Mouse (Mus musculus): ENCODE measurements around the gene Stxbp5.

Gene Stxbp5

DNA sequence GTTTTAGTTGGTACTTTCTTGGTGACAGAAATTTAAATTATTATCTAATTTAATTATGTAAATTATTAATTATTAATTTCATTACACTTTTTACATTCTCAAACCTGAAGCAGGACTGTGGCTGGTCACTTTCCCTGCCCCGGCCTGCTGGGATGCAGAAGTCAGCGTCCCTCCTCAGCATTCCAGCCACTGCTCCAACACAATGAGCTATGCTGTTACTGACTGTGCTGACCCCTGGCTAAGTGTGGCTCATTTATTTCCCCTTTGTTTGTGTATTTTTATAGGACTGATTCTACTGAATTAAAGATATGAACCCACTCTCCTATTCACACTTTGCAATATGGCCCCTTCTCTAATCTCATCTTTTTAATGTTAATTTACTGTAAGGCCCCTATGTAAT is 43.0 kb downstream of the Stxbp5 start:
- no peak for DNase-seq (ENCODE audit: low read depth)

DNA sequence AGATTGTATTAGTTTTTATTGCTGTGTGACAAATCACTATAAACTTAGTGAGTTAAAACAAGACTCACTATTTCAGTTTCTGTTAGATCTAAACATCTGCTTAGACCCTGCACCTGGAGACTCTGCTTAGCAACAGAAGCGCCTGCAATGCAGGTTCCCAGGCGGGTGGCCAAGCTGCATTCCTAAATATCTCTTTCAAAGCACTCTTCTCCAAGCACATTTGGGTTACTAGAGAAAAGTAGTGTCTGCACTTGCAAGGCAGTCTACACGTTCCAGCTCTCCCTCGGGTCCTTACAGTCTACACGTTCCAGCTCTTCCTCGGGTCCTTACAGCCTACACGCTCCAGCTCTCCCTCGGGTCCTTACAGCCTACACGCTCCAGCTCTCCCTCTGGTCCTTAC is 44.1 kb downstream of the Stxbp5 start:
- DNase-seq (ENCODE audit: low read depth) = no peak

DNA sequence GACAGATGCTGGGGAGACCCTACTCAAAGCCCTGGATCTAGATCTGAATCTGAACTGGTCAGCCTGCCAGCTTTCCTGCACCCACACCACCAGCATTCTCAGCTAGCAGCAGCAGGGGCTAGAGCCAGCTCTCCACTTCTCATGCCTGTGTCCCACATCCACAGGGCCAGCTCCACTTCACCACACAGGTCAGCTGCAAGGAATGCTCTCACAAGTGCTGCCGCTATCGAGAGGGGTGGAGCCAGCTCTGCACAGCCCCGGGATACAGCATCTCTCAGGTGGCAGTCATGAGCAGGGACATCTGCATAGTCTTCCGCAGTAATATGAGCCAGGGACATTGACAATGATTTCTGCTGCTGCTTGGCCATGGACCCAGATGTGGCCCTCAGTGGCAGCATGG is 54.5 kb downstream of the Stxbp5 start:
- no peak for DNase-seq (ENCODE audit: low read depth)

DNA sequence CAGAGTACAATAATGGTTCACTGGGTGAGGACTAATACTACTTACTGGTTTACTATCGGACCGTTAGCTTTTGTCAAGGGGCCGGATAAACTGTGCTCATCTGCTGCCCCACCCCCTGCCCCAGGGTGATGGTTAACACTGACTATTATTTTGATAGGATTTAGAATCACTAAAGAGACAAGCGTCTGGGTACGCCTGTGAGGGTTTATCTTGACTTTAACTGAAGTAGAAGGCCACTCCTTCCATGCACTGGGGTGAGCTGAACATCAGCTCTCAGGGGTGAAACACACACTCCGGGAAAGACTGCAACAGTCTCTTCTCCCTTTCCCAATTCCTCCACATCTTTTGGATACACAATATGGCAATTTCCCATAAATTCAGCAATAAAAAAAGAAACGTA is 61.5 kb downstream of the Stxbp5 start:
- DNase-seq (ENCODE audit: low read depth) = no peak

DNA sequence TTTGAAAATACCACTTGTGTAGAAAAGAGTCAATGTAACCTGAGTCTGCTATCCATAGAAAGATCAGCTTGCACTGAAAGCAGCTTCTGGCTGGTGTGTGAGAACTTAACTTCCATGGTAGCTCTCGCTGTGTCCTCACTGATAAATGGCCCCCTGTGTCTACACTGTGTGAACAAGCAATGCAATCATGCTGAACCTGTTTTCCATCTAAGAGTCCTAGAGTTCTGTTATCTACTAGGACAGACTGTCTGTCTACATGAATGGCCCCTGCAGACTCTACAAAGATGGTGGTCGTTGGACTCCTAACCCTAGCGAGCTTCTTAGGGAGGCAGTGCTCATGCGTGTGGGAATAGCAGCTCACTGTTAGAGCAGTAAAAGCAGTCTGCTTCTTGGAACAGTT is 65.9 kb downstream of the Stxbp5 start:
- DNase-seq (ENCODE audit: low read depth) = no peak

DNA sequence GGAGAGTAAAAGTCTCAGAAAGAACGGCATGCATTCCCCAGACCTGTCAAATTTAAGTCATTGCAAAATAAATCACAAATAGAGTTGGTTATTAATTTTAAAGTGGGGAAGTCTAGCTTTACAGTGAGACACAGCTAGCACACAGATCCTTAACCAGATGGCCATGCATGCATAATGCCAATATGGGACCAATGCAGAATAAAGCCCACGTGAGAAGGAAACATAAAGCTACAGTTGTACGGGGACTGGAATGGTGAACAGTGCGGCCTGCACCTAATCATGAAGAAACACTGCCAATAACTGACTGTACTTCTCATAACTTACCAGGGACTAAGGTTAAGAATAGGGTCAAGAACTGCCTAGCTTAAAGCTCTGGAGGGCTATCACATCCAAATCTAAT is 67.9 kb downstream of the Stxbp5 start:
- DNase-seq (ENCODE audit: low read depth) = no peak

DNA sequence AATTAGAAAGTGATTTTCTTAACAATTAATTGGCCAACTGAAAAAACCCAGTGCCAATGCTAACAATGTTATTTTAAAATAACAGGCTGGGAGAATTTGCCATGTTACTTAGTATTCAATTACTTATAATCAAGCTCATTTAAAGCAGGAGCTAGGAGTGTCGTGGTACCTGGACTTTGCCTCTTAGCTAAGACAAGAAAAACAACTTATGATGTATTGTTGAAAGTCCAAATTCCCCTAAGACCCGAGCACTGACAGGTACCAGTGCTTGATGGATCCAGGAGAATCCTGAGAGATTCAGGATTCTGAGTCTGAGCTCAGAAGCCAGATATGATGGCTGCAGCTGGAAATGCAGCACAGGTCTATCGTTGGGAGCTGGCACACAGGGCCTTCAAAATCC is 71.1 kb downstream of the Stxbp5 start:
- DNase-seq (ENCODE audit: low read depth) = no peak

DNA sequence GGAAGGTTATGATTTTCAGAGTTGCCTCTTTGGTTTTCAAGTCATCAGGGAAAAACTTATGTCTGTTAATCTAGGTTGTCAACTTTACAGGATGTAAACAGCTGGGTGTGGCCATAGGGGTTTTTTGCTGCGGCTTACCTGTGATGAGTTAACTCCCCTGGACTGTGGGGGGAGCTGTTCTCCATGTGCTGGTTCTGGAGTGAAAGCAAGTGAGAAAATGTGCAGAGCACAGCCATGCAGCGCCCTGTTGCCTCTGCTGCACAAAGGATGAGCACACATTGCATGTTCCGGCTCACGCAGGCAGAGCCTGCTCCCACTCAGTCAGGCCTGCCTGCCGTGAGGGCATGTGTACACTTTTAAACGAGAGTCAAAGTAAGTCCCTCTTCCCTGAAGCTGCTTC is 79.6 kb downstream of the Stxbp5 start:
- no peak for DNase-seq (ENCODE audit: low read depth)

DNA sequence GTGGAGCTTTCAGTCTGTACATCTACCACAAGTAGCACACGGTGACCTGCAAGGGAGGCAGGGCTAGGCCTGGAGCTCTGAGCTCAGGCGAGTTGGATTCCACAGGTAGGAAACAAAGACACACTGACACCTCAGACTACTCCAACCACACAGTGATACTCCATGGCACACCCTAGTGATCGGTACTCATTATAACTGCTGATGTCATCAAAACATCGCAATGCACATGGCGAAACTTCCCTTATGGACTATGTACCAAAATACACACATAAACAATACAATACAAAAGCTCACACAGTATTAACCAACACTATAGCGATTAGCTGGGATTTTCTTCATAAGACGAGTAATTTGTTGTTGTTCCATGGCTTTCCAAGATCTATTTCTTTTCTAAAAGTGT is 82.3 kb downstream of the Stxbp5 start:
- DNase-seq (ENCODE audit: low read depth) = no peak

DNA sequence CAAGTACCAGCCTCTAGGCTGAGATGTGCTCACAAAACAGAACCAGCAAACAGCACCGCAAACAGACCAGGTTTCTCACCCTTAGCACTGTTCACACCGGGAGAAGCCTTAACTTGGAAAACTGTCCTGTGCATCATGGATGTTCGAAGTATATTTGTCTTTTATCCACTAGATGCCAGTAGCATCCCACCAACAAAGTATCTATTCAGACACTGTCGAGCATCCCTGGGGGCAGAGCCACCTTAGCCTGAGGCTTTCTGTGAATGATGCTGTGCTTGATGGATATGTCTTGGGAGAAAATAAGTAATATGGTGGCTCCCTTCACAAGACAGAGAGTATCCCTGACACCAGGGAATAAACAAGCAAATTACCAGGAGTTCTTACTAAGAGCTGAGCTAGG is 87.0 kb downstream of the Stxbp5 start:
- DNase-seq (ENCODE audit: low read depth) = no peak

DNA sequence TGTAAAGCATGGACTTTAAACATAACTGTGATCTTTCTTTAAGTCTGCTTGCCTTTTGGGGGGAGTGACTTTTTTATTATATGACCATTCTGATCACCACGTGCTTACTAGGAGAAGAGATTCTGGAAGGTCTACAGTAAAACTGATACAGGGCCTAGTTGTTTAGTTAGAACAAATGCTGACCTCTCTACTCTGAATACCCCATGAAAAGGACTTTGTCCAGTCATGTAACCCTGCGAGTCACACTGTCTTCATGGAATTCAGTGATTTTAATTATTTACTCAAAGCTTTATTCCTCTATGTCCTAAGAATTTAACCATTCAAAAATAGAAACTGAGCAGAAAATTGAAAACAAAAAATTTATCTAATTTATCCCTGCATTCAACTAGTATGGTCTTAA is 93.3 kb downstream of the Stxbp5 start:
- no peak for DNase-seq (ENCODE audit: low read depth)

DNA sequence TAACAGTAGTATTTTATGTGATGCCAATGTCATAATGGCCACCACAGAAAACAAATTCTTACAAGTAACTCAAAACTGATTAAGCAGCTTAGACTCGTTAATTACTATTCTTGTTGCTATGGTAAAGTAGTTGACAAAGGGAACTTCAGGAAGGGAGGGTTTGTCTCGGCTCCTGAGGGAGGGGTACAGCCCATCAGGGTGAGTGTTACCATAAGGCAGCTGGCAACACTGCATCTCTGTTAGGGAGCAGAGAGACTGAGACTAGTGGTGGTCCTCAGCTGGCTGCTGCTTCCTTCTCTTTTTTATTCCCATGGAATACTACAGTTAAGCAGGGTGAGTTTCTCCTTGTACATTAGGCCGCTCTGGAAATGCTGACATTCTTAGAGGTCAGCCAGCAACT is 95.5 kb downstream of the Stxbp5 start:
- no peak for DNase-seq (ENCODE audit: low read depth)

DNA sequence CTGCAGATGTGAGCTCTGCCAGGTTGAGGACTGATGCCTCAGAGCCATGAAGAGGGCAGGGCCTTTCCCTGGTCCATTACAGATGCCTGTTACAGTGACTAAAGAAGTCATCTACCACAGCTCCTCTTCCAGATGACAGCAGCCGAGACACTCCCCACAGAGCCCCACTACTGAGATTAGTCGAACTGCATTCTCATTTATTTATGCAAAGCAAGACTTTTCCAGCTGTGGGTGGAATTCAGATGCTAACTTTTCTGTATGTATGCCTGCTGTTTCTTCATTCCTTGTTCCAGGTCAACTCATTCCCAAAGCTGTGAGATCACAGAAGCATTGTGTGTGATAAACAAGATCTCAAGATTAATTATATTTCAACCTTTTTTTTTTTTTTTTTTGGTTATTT is 97.8 kb downstream of the Stxbp5 start:
- no peak for DNase-seq (ENCODE audit: low read depth)

DNA sequence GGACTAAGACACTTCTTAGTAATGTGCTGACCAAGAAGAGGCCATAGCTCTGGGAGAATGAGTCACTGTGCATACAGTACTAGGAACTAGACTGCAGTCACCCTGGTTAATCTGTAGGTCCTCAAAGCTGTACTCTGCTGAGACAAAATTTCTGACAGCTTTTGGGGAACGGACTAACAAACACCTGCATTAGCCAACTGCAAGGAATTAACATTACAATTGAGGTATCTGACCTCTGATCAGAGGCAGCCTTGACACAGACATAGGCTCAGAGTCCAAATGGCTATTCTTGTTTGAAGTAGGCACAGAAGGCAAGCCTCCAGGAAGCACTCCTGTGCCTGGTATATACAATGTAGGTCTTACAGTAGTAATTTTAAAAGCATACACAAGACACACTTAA is 99.3 kb downstream of the Stxbp5 start:
- no peak for DNase-seq (ENCODE audit: low read depth)

DNA sequence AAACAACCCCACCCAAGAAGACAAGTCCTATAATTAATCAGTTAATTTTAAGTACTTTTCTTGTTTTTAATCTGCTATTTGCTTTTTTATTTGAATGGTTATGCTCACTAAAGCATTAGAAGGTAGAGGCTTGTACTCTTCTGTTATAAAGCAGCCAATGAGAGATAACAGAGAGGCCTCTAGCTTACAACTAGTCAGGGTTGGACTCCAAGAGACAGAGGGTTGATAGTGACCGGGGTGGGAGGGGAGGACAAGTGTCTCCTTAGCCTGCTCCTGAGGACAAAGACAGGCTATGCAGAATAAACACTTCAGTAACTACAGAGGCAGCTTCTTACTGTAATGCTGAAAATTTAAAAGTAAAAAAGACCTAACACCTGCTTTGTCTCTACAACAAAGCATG is 101.8 kb downstream of the Stxbp5 start:
- no peak for DNase-seq (ENCODE audit: low read depth)

DNA sequence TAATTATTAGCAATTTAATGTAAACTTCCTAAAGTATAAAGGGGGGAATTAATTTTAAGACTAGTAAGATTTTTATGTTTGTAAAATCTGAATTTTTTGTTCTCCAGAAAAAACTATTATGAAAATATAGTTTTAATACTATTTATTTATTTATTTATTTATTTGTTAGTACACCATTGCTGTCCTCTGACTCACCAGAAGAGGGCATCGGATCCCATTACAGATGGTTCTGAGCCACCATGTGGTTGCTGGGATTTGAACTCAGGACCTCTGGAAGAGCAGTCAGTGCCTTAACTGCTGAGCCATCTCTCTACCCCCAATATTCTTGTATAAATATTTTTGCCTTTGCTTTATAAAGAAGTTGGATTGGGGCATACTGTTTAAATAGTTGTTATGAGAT is 104.5 kb downstream of the Stxbp5 start:
- DNase-seq (ENCODE audit: low read depth) = no peak

DNA sequence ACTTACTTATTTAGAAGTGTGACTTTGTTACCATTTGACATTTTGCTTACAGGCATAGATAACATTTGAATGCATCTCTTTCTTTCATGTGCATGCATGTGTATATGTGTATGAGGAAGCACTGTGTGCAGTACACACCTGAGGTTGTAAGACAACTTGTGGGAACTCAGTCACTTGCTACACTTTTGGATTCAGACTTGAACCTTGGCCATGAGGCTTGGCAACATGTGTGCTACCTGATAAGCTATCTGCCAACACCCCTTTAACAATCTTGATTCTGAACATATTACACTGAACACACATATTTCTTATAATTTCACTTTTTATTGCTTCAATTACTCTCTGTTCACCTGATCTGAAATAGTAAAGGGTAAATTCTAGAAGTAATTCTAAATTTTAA is 106.5 kb downstream of the Stxbp5 start:
- no peak for DNase-seq (ENCODE audit: low read depth)

DNA sequence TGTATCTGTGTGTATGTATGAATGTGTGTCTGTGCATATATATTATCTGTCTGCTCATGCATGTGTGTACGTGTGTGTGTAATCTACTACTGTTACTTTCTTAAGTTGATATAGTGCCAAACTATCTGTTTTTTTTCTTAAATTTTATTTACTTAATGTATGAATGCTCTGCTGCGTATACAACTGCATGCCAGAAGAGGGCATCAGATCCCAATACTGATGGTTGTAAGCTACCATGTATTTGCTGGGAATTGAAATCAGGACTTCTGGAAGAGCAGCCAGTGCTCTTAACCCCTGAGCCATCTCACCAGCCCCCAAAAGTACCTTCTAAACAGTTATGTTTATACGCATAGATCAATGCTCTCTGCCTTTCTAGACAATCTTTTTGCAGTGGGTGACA is 109.9 kb downstream of the Stxbp5 start:
- no peak for DNase-seq (ENCODE audit: low read depth)

DNA sequence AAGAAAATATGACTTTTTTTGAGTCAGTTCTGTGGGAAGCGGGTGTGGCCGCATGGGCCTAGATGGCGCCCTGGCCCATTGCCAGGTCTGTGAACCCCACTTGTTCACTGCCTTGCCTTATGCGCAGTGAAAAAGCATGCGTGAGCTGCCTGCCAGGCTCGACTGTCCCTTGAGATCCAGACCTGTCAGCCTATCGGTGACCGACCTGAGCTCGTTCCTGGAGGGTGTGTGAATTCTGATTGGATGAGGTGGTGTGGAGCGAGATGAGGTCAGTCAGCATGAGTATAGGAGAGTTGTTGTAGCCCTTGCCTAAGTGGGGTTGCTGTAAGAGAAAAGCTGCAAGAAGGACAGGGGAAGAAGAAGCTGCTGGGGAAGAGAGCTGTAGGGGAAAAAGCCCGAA is 114.4 kb downstream of the Stxbp5 start:
- no peak for DNase-seq (ENCODE audit: low read depth)

DNA sequence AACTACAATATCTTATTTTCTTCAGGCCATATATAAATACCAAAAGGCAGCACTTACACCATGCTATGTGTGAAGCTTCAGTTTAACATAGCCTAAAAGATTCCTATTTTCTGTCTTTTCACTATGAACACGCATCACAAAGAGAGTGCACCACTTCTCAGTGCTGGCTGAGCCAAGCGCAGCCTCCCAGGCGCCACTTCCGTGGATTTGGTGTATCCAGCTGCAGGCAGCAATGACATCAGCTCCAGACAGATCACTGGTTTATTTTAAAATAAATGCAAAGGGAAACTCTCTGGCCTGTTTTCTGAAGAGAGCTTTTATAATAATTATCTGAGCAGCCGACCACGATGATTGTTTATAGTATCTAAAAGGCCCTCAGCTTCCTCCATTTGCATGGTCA is 115.2 kb downstream of the Stxbp5 start:
- no peak for DNase-seq (ENCODE audit: low read depth)

DNA sequence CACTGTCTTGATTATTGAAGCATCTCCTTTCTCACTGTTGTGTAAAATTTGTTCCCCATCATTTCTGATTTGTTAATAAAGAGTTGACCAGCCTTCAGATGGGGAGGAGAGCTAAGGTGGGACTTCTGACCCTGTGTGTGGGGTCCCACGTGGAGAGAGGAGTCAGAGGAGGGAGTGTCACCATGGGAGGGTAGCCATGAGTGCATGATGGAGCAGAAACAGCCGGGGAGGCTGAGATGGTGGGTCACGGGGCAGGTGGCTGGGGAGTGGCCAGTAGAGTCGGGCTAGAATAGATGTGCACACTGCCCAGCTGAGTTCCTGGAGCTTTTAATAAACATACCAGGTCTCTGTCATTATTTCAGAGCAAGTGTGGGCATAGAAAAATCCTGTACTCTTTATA is 121.0 kb downstream of the Stxbp5 start:
- DNase-seq (ENCODE audit: low read depth) = no peak

DNA sequence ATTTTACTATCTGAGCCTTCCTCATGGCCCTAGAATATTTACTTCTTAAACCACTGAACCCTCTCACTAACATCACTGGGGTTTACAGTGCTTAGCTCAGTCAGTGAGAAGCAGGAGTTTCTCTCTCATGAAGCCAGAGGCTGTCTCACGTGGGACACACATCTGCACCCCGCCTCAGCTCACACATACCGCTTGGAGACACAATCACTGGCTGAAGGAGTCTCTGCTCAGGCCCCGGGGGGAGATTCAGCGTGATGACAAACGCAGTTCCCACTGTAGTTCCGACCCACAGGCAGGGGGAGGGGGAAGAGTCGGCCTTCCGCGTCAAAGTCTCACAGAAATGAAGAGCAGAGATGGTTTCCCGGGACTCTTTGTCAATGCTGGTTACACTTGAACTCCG is 130.6 kb downstream of the Stxbp5 start:
- DNase-seq (ENCODE audit: low read depth) = no peak

DNA sequence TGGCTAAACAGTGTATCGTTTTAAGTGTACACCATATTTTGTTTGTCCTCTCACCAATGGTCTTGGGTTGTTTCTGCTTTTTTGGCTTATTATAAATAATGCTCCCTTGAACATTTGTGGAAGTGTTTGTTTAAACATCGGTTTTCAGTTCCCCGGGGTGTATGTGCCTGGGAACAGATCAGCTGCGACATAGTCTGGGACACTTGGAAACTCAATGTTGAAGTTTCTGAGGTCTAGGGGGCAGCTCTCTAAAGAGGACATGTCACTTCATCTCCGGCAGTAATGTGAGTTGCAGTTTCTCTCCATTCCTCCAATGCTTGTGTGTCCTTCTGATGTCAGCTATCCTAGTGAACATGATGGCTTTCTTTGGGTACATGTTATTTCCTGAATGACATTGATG is 137.0 kb downstream of the Stxbp5 start:
- no peak for DNase-seq (ENCODE audit: low read depth)

DNA sequence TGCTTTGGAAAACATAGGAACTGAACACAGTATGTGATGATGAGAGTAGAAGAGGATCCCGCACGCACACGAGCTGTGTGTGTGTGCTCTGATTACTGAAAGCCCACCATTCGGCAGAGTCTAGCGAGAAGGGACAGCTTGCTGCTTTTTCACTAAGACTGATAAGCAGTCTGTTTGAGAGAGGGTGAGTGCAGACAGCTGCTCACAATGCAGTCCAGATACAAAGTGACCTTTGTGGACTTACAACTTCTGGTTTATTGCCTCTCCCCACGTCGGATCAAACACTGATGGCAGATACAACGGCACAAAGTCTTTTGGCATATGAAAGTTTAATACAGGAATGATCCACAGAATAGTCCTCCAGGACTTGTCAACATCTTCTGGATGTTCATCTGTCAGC is 140.6 kb downstream of the Stxbp5 start:
- DNase-seq (ENCODE audit: low read depth) = no peak

DNA sequence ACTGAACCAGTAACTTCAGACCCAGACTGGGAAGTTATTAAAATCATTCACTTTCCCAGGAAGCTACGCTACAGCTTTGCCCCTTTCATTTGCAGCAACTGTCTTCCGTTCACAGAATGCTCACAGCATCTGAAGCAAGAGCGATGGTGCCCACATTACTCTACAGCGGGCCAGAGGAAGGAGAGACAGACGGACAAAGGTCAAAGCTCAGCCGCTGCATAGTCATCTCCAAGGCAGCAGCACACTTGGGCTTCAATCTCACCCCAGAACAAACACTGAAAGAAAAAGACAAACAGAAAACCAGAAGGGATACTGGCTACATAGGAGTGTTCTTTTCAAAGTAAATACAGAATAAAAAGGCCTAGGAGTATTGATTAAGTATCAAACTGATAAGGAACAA is 144.3 kb downstream of the Stxbp5 start:
- DNase-seq (ENCODE audit: low read depth) = no peak

Measured in fibroblast of lung, adult 2 months (primary cell).